Mouse (Mus musculus) neural tube, embryonic 13.5 days (tissue): ENCODE measurements at regions not wholly inside any gene's neighbourhood (a gene's known extent, or its start where the extent isn't known, plus 50 kb on each side); places are given as distances from the start of the nearest gene placed in this dataset.

ENCODE experiments used
- ATAC-seq: fragments of 200-750 bp; cut with Nextera tagmentation; 2 replicates; pipeline ENCODE4 v1.8.0; 2017; ENCODE audit warnings: low read depth, mild to moderate bottlenecking, moderate TSS enrichment, moderate library complexity
- H3K27ac ChIP-seq: fragments of 300-500 bp; sonication (generic); replicated peaks from 2 replicates; pipeline ENCODE4 v1.5.1; 2015; ENCODE audit warnings: moderate library complexity, mild to moderate bottlenecking, inconsistent platforms
- H3K27me3 ChIP-seq: fragments of 300-500 bp; sonication (generic); 2 replicates; pipeline ENCODE4 v1.6.1; 2015; ENCODE audit warnings: mild to moderate bottlenecking, inconsistent platforms
- H3K36me3 ChIP-seq: fragments of 300-500 bp; sonication (generic); 2 replicates; pipeline ENCODE4 v1.6.1; 2015; ENCODE audit warnings: mild to moderate bottlenecking, inconsistent platforms
- H3K4me1 ChIP-seq: fragments of 300-500 bp; sonication (generic); replicated peaks from 2 replicates; pipeline ENCODE4 v1.6.1; 2015; ENCODE audit warnings: inconsistent platforms
- H3K4me2 ChIP-seq: fragments of 300-500 bp; sonication (generic); 2 replicates; pipeline ENCODE4 v1.6.1; 2015; ENCODE audit warnings: inconsistent platforms, mild to moderate bottlenecking, moderate library complexity
- H3K4me3 ChIP-seq: fragments of 300-500 bp; sonication (generic); 2 replicates; pipeline ENCODE4 v1.5.1; 2015; ENCODE audit warnings: mild to moderate bottlenecking, inconsistent platforms
- H3K9ac ChIP-seq: fragments of 300-500 bp; sonication (generic); 2 replicates; pipeline ENCODE4 v1.6.1; 2015; ENCODE audit warnings: moderate library complexity, mild to moderate bottlenecking, inconsistent platforms
- H3K9me3 ChIP-seq: fragments of 300-500 bp; sonication (generic); 2 replicates; pipeline ENCODE4 v1.6.1; 2016; ENCODE audit warnings: inconsistent platforms
- WGBS: fragments of 180-500 bp; shearing (Covaris S2); methylation state at CpG from one replicate; pipeline ENCODE4 v1.1.7; 2015; 5-methylcytosine and 5-hydroxymethylcytosine counted together

DNA sequence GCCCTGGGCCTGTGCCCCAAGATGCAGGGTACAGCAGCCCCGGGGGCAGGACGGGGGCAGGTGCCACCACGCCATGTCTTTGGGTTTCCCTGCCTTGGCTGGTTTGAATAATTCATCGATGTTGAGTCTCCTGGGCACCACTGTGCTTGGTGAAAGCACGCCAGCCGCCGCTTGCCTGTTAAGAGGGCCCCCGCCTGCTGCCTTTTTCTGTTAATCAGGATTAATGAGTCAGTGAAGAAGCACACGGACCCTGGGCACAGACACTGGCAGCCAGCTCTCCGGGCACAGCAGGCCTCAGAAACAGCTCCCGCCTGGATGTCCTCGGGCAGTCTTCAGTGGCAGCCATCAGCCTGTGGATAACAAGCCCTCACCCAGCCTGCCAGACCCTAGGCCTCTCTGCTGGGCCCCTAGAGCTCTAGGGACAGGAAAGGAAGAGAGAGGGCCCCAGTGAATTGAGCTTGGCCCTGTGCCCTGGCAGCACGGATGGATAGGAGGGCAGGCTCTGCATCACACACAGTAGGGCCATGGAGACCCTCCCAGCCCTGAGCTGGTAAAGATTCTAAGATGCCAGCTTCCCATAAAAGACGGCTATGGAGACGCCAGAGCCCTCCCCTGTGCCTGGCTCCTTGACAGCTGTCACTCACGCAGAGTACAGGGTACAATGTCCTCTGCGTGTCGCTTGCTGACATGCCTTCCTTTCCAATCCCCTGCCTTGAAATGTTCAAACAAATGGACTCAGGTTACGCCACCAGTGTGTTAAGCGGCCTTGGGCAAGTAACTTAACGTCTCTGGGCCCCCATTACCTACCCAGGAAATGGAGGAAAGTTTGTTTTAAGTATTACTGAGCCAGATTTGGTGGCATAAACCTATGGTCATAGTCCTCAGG lies 118.4 kb downstream of the Cryba4 start:
- Histone ChIP-seq H3K27me3 (peaks cover 31% of the 10 kb centered on the region), H3K9me3 (no peaks in the 10 kb centered on the region), H3K4me2 (no peak overlapping the region), H3K9ac (no peak overlapping the region; the same call in 1 of the 2 replicates), H3K27ac (peak overlapping the region; percentile 79), H3K4me3 (no peak overlapping the region), H3K36me3 (no peaks in the 10 kb centered on the region), H3K4me1 (peaks cover 33% of the 10 kb centered on the region)
- WGBS = 38% methylated on average over 21 of the region's 21 CpGs
- ATAC-seq = peak; percentile 88

DNA sequence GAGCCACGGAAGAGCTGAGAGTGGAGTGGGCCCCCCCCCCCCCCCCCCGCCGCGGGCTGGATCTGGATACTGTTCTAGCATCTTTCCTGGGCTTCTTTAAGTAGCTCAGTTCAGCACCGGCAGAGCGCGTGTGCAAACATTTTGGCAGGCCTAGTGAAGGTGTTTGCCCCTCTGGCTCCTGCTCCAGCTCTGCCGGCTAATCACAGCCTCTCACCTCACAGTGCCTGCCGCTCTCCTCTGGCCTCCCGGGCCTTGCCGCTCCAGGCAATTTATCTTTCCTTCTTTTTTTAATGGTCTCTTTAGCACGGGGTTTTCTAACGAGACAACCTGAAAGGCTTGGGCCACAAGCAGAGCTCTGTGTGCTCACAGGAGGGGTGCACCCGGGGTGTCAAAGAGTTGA lies 115.7 kb downstream of the Cryba4 start:
- ATAC-seq = no peak
- no peak overlapping the region for H3K4me3 ChIP-seq

DNA sequence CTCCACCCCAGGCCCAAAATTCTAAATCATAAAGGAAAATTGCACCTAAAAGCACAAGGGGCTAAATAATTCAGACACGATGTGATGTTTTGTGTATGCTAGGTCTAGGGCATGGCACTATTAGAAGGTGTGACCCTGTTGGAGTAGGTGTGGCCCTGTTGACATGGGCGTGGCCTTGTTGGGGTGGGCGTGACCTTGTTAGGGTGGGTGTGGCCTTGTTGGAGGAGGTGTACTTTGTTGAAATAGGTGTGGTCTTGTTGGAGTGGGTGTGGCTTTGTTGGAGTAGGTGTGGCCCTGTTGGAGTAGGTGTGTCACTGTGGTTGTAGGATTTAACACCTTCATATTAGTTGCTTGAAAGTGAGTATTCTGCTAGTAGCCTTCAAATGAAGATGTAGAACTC lies 114.1 kb downstream of the Cryba4 start:
- Histone ChIP-seq H3K4me1 (peaks cover 38% of the 10 kb centered on the region), H3K4me2 (no peak overlapping the region), H3K27ac (no peak overlapping the region), H3K27me3 (peaks cover 37% of the 10 kb centered on the region), H3K4me3 (no peak overlapping the region), H3K36me3 (no peaks in the 10 kb centered on the region), H3K9ac (no peak overlapping the region), H3K9me3 (no peaks in the 10 kb centered on the region)
- 85% methylated on average over 3 of the region's 3 CpGs for WGBS
- ATAC-seq = no peak

More for the DNA sequence above, 115.7 kb downstream of the Cryba4 start:
- H3K4me1 ChIP-seq = peaks cover 43% of the 10 kb centered on the region
- H3K4me2 ChIP-seq = no peak overlapping the region
- H3K27ac ChIP-seq = no peak overlapping the region
- H3K27me3 ChIP-seq = peaks cover 25% of the 10 kb centered on the region
- no peaks in the 10 kb centered on the region for H3K36me3 ChIP-seq
- H3K9ac ChIP-seq = no peak overlapping the region
- no peaks in the 10 kb centered on the region for H3K9me3 ChIP-seq
- 28% methylated on average over 11 of the region's 14 CpGs for WGBS

DNA sequence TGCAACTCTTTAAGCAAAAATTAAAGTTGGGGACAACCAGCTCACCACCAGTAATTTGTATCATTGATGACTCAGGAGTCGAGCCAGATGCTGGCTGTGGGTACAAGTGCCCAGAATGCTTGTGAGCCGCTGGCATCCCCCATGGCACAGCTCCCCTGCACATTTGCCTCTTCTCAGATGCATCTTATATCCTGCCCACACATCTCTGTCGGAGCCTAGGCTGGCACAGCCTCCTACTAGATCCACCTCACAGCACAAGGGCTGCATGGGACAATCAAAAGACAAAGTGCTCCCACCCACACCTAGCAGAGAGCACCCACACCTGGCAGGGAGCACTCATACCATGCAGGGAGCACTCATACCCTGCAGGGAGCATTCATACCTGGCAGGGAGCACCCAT lies 109.6 kb downstream of the Cryba4 start:
- Histone ChIP-seq H3K27me3 (peaks cover 51% of the 10 kb centered on the region), H3K9ac (no peak overlapping the region), H3K36me3 (no peaks in the 10 kb centered on the region), H3K4me1 (peaks cover 12% of the 10 kb centered on the region; the same call in 1 of the 2 replicates), H3K4me3 (no peak overlapping the region), H3K27ac (no peak overlapping the region), H3K9me3 (no peaks in the 10 kb centered on the region), H3K4me2 (no peak overlapping the region)
- WGBS = 88% methylated on average over 3 of the region's 3 CpGs
- no peak for ATAC-seq

DNA sequence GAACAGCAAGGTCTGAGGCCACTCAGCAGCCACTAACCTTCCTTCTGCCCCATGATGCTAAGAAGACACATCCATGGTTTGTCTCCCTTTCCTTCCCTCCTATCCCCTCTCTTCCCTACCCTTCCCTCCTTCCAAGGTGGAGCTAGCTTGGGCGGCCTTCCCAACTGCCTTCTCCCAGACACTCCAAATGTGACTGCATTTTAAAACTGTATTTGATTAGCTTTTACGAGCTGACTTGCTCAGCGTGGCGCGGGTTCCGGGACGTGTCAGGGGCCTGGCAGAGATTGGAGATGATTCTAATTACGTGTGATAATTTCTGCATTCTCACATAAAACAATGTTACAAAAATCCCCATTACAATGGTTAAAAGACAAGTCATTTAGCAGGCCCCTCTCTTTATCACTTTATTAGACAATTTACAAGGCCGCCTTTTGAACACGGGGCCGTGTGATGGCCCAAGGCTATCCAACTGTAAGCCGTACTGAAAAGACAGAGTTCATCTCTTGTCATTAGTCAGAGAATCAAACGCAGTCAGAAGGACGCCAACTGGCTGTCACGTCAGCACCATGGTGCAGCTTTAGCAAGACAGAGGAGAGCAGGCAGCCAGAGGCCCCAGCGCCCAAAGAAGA lies 108.2 kb downstream of the Cryba4 start:
- peaks cover 53% of the 10 kb centered on the region for H3K27me3 ChIP-seq
- H3K9me3 ChIP-seq = no peaks in the 10 kb centered on the region
- no peak overlapping the region for H3K4me3 ChIP-seq
- 47% methylated on average over 16 of the region's 16 CpGs for WGBS
- ATAC-seq = no peak
- H3K4me1 ChIP-seq = peaks cover 12% of the 10 kb centered on the region; the same call in 1 of the 2 replicates
- no peak overlapping the region for H3K9ac ChIP-seq
- H3K27ac ChIP-seq = no peak overlapping the region
- no peaks in the 10 kb centered on the region for H3K36me3 ChIP-seq
- no peak overlapping the region for H3K4me2 ChIP-seq

DNA sequence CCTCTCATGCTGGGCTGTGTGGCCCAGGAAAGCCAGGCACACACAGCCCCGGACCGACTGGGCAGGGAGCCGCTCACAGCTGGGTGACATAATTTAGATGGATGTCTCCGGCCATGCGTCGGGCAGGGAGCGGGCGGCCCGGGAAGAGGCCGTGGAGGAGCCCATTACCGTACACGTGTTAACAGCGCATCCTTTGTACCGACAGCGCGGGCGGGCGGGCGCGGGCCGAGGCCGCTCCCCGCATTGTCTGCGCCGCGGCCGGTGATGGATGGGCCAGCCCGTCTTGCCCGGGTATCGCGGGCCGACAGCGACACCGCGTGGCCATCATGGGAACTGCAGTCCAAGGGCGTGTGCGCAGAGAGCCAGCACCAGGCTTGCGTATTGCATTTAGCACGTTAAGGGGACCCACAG lies 98.6 kb downstream of the Cryba4 start:
- H3K9ac ChIP-seq = peak overlapping the region; percentile 63
- peak overlapping the region; percentile 28 for H3K4me3 ChIP-seq
- H3K4me1 ChIP-seq = peaks cover 4% of the 10 kb centered on the region
- H3K27ac ChIP-seq = 0 out of 2 replicates have a peak overlapping the region, but pooled peaks have one; percentile 33
- under 1% methylated on average over 39 of the region's 39 CpGs for WGBS
- ATAC-seq = peak; percentile 91
- H3K4me2 ChIP-seq = peak overlapping the region; percentile 56
- no peaks in the 10 kb centered on the region for H3K36me3 ChIP-seq
- H3K27me3 ChIP-seq = peaks cover 57% of the 10 kb centered on the region
- H3K9me3 ChIP-seq = peaks cover 4% of the 10 kb centered on the region; the same call in 1 of the 2 replicates

DNA sequence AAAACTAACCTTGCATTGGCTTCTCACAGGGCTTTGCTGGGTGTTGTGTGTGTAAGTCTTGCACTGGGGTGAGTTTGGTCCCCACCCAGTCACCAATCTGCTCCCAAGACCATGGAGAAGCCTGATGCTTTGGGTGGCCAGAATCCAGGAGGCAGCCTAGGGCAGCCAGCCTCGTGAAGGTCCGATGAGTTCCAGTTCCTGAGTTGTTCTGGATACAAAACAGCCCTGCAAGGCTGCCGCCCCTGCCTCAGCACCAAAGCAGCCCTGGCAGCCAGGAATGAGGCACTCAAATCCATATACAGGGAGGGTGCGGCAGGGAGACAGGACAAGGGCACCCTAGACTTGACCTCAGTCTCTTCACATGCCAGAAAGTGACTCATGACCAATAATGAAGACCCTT lies 97.7 kb downstream of the Cryba4 start:
- Histone ChIP-seq H3K4me2 (no peak overlapping the region), H3K9ac (no peak overlapping the region), H3K9me3 (peaks cover 4% of the 10 kb centered on the region; the same call in 1 of the 2 replicates), H3K4me1 (peaks cover 4% of the 10 kb centered on the region), H3K27me3 (peaks cover 56% of the 10 kb centered on the region), H3K27ac (no peak overlapping the region), H3K36me3 (no peaks in the 10 kb centered on the region), H3K4me3 (no peak overlapping the region)
- WGBS = 70% methylated on average over 4 of the region's 4 CpGs
- no peak for ATAC-seq

DNA sequence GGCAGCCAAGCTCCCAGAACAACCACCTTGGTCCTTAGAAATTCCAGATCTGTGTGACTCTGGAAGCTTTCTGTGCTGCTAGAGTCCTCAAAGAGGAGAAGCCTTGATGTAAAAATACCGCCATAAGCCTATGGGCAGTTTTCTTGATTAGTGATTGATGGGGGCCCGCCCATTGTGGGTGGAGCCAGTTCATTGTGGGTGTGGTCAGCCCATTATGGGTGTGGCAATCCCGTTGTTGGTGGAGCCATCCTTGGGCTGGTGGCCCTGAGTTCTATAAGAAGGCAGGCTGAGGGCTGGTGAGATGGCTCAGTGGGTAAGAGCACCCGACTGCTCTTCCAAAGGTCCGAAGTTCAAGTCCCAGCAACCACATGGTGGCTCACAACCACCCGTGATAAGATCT lies 97.3 kb downstream of the Cryba4 start:
- Histone ChIP-seq H3K4me2 (no peak overlapping the region), H3K36me3 (no peaks in the 10 kb centered on the region), H3K4me1 (peaks cover 4% of the 10 kb centered on the region), H3K9me3 (peaks cover 4% of the 10 kb centered on the region; the same call in 1 of the 2 replicates), H3K9ac (no peak overlapping the region), H3K27me3 (peaks cover 57% of the 10 kb centered on the region), H3K4me3 (no peak overlapping the region), H3K27ac (no peak overlapping the region)
- WGBS = 74% methylated on average over 6 of the region's 6 CpGs
- no peak for ATAC-seq

DNA sequence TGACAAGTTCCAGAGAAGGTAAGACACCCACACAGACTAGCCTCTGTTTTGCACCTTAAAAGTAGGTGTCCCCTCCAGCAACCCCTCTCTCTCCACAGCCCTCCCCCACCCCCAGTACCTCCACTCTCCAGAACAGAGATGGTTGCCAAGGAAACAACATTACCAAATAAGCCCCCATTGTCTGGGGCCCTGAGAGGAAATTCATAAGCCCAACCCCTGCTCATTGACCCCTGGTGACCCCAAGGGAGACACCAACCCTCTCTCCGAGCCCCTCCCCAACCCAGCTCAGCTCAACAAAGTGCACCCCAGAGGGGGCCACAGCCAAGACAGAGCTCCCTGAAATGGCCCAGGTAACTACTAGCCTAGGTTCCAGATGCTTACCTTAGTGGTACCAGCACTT lies 96.3 kb downstream of the Cryba4 start:
- Histone ChIP-seq H3K4me2 (no peak overlapping the region), H3K36me3 (no peaks in the 10 kb centered on the region), H3K9ac (no peak overlapping the region), H3K27ac (no peak overlapping the region), H3K4me1 (peaks cover 4% of the 10 kb centered on the region), H3K27me3 (peaks cover 58% of the 10 kb centered on the region), H3K9me3 (peaks cover 4% of the 10 kb centered on the region; the same call in 1 of the 2 replicates), H3K4me3 (no peak overlapping the region)
- 24% methylated on average over 1 of the region's 1 CpGs for WGBS
- no peak for ATAC-seq

DNA sequence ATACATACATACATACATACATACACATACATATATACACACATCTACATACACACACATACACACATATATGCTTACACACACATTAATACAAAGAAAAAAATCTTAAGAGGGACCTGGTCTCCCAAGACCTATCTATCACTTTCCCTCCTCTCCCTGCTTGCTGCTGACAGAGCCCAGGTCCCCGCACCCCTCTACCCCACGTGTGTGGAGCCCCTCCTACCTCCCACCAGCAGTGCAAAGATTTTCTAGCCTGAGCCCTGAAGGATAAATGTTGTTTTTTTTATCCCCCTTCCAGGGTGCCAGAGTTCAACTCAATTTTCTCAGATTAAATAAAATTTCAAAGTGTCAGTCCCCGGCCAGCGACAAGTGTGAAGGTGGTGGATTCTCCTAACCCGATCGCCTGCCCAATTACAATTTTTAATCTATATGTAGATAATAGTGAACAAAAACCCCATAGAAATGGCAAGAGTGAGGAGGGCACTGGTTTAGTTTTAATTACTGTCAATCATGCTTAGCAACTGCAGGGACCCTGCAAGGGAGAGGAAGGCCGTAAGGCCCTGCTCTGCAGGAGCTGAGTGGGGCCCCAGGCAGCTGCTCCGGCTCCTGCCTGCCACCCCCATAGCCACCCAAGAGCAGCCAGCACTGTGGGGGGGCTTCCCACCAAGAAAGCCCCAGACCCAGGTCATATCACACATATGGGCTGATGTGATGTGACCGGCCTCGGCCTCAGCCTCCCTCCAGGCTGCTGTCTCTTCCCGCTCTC lies 85.7 kb downstream of the Cryba4 start:
- Histone ChIP-seq H3K4me2 (no peak overlapping the region), H3K9me3 (no peaks in the 10 kb centered on the region), H3K4me1 (peaks cover 12% of the 10 kb centered on the region), H3K27ac (no peak overlapping the region), H3K4me3 (no peak overlapping the region), H3K36me3 (no peaks in the 10 kb centered on the region), H3K9ac (no peak overlapping the region), H3K27me3 (peaks cover 7% of the 10 kb centered on the region; the same call in 1 of the 2 replicates)
- WGBS = 71% methylated on average over 11 of the region's 11 CpGs
- ATAC-seq = no peak

DNA sequence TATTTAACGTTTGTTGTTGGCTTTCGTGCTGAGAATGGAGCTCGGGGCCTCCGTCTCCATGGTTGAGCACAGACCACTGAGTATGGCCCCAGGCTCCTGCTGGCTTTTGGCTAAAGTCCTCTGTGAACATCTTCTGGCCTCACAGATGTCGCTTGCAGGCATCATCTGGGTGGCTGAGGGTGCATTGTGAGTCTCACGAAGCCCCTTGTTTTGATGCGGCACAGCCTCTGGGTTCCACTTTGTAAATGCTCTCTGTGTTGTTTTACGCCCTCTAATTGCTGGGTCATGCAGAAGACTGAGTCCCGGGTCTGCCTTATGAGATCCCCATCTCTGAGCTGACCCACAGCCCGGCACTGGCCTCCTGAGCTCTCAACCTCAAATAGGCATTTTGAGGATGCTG lies 84.5 kb downstream of the Cryba4 start:
- no peak overlapping the region for H3K9ac ChIP-seq
- H3K4me2 ChIP-seq = no peak overlapping the region
- H3K9me3 ChIP-seq = no peaks in the 10 kb centered on the region
- 38% methylated on average over 10 of the region's 10 CpGs for WGBS
- ATAC-seq = no peak
- no peak overlapping the region for H3K4me3 ChIP-seq
- no peaks in the 10 kb centered on the region; the same call in 1 of the 2 replicates for H3K27me3 ChIP-seq
- H3K27ac ChIP-seq = no peak overlapping the region
- H3K4me1 ChIP-seq = peaks cover 12% of the 10 kb centered on the region
- H3K36me3 ChIP-seq = no peaks in the 10 kb centered on the region

DNA sequence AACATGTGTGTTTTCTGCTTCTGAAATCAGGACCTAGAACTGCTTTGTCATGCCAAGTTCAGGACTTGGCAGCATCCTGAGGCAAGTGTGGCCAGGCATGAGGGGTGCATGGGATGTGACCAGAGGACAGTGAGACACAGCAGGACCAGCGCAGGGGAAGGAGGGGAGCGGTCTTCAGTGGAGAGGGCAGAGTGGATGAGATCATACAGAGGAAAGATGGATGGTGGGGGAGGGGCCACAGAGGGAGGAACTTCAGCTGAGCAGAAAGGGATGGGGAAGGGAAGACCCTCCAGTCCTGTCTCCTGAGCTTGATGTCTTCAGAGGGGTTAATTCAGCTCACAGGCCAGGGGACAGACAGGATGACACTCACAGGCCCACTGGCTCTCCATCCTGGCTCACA lies 81.0 kb downstream of the Cryba4 start:
- H3K27me3 ChIP-seq = no peaks in the 10 kb centered on the region
- ATAC-seq = no peak
- peaks cover 15% of the 10 kb centered on the region for H3K4me1 ChIP-seq
- H3K27ac ChIP-seq = no peak overlapping the region
- H3K4me3 ChIP-seq = no peak overlapping the region
- H3K36me3 ChIP-seq = no peaks in the 10 kb centered on the region
- H3K9me3 ChIP-seq = no peaks in the 10 kb centered on the region
- H3K4me2 ChIP-seq = no peak overlapping the region
- H3K9ac ChIP-seq = no peak overlapping the region
- 76% methylated on average over 2 of the region's 2 CpGs for WGBS
